Mouse (Mus musculus): ENCODE measurements around the gene 2310022B05Rik.

2310022B05Rik gene

GRCm38 (mm10) chr8:124608972-124609353 lies 54.2 kb downstream of the 2310022B05Rik start:
- in situ Hi-C loops (cut with MboI, MseI): no loop called here

GRCm38 (mm10) chr8:124608239-124608971 lies 54.8 kb downstream of the 2310022B05Rik start:
- in situ Hi-C loops (cut with MboI, MseI): no loop called here

- in situ Hi-C loops (cut with MboI, MseI): no loop called here
Observed at GRCm38 (mm10) chr8:124604066-124604465, 59.1 kb downstream of the 2310022B05Rik start.

GRCm38 (mm10) chr8:124589393-124589792 lies 73.8 kb downstream of the 2310022B05Rik start:
- in situ Hi-C loops (cut with MboI, MseI): no loop called here

- in situ Hi-C loops (cut with MboI, MseI): no loop called here
Observed at GRCm38 (mm10) chr8:124586556-124586955, 76.6 kb downstream of the 2310022B05Rik start.
